Mouse (Mus musculus) liver, embryonic 16.5 days (tissue): Measurements from ENCODE around the gene Synpo2. TPM values are rescaled to one million over a fixed set of nuclear protein-coding genes. Genes with fewer than 3 reads are reported as not detected.

Source experiments
- ATAC-seq: fragments of 200-750 bp; cut with Nextera tagmentation; 2 replicates; pipeline ENCODE4 v1.8.0; 2017; ENCODE audit warnings: low read depth, mild to moderate bottlenecking, moderate number of reproducible peaks, moderate library complexity
- H3K27ac ChIP-seq: fragments of 300-500 bp; sonication (generic); 2 replicates; pipeline ENCODE4 v1.5.1; 2014; ENCODE audit warnings: mild to moderate bottlenecking, low read length
- H3K27me3 ChIP-seq: fragments of 300-500 bp; sonication (generic); 2 replicates; pipeline ENCODE4 v1.6.1; 2014; ENCODE audit warnings: low read depth, low read length, mixed read lengths; ENCODE audit not compliant: control insufficient read depth, insufficient read depth
- H3K36me3 ChIP-seq: fragments of 300-500 bp; sonication (generic); 2 replicates; pipeline ENCODE4 v1.6.1; 2014; ENCODE audit warnings: mild to moderate bottlenecking; ENCODE audit not compliant: control insufficient read depth, insufficient read depth
- H3K4me1 ChIP-seq: fragments of 300-500 bp; sonication (generic); 2 replicates; pipeline ENCODE4 v1.6.1; 2014; ENCODE audit warnings: low read depth, low read length, mixed read lengths; ENCODE audit not compliant: control insufficient read depth
- H3K4me2 ChIP-seq: fragments of 300-500 bp; sonication (generic); 2 replicates; pipeline ENCODE4 v1.6.1; 2014; ENCODE audit warnings: low read depth, low read length, mixed read lengths
- H3K4me3 ChIP-seq: fragments of 300-500 bp; sonication (generic); 2 replicates; pipeline ENCODE4 v1.5.1; 2014; ENCODE audit warnings: low read depth, mild to moderate bottlenecking, low read length
- H3K9ac ChIP-seq: fragments of 300-500 bp; sonication (generic); 2 replicates; pipeline ENCODE4 v1.6.1; 2014; ENCODE audit warnings: low read depth, low read length
- H3K9me3 ChIP-seq: fragments of 300-500 bp; sonication (generic); replicated peaks from 2 replicates; pipeline ENCODE4 v1.6.1; 2016; ENCODE audit warnings: low read length; ENCODE audit not compliant: control insufficient read depth
- WGBS: fragments of 180-500 bp; shearing (Covaris S2); extraction: QIAGEN DNeasy Blood & Tissue Kit; methylation state at CpG from one replicate; pipeline ENCODE4 v1.1.7; 2014; ENCODE audit not compliant: insufficient replicate concordance; 5-methylcytosine and 5-hydroxymethylcytosine counted together
- polyA plus RNA-seq: library from polyadenylated mRNA; unstranded; fragments of >200 nt; fragmentation: Nextera tagmentation; extraction: Ambion mirVana; gene quantifications from 2 replicates; pipeline ENCODE4 v1.2.1, GENCODE M21; 2015

Synpo2 gene
- polyA plus RNA-seq, 1 experiment from 2014 or later: 0.48 TPM

DNA sequence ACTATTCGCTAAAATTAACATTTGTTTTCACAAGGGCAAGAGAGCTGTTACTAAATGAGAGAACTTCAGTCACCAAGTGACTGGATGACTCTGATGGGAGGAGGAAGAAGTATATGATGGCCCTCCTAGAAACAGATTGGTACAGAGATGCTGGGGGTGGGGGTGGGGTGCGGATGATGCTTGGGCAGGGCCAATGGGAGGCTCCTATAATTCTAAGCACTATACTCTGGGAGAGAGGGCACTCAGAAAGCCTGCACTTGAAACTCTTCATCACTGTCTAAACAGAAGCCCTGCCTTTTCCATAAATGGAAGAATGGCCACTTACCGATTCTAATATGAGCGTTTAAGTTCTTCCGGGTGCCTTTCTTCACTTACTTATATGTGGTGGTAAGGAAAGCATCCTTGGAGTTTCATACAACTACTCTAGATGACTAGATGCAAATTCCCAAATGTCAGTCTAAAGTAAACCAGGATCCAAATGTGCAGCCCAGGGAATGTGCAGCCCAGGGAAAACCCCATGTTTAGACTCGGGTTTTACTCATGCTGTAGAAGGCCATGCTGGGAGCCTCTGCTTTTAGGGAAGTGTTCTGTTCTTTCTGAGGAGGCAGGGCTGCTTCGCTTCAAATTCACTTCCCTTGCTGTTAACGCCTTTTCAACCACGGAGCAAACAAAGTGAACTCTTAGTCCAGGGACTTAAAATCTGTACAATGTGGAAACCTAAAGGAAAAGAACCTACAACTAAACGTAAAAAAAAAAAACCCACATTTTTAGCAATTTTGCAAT, 86.4 kb downstream of the Synpo2 start:
- Histone ChIP-seq H3K36me3 (no peaks in the 10 kb centered on the region), H3K4me3 (no peak overlapping the region), H3K4me2 (no peak overlapping the region), H3K9me3 (no peaks in the 10 kb centered on the region), H3K4me1 (no peaks in the 10 kb centered on the region), H3K9ac (no peak overlapping the region), H3K27me3 (no peaks in the 10 kb centered on the region), H3K27ac (no peak overlapping the region)
- 51% methylated on average over 10 of the region's 10 CpGs for WGBS
- no peak for ATAC-seq

DNA sequence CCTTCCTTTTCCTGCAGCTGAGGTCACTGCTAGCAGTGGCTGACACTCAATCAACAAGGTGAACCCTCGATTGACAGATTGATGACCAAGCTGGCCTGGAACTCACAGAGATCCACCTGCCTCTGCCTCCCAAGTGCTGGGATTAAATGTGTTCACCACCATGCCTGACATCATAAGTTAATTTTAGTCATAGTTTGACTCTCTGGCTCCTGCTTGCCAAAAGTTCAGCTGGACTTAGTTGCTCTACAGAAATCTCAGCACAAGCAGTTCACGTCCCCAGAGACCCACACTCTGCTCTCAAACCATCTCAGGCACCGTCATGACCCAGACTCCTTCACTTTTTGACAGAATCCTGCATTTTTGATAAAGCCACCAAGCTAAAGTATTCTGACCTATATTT, 87.3 kb downstream of the Synpo2 start:
- Histone ChIP-seq H3K4me3 (no peak overlapping the region), H3K4me2 (no peak overlapping the region), H3K4me1 (no peaks in the 10 kb centered on the region), H3K27me3 (no peaks in the 10 kb centered on the region), H3K27ac (no peak overlapping the region), H3K36me3 (no peaks in the 10 kb centered on the region), H3K9me3 (no peaks in the 10 kb centered on the region), H3K9ac (no peak overlapping the region)
- no peak for ATAC-seq
- 48% methylated on average over 3 of the region's 3 CpGs for WGBS

DNA sequence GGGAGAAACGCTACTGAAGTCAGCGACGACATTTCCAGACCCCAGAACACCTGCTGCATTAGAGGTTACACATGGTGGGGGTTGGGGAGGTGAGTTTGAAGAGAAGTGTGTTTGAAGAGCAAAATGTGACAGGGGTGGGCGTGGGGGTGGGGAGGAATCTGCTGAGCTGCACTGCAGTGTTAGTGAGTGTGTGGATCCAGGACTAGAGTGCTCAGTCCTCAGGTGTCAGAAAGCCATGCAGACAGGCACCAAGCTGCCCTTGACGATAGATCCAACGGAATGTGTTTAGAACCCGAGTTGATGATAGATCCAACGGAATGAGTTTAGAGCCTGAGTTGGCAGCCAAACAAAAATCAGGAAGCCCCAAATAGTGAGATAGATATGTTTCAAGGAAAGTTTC, 89.4 kb downstream of the Synpo2 start:
- Histone ChIP-seq H3K27ac (no peak overlapping the region), H3K4me2 (no peak overlapping the region), H3K4me1 (no peaks in the 10 kb centered on the region), H3K9ac (no peak overlapping the region), H3K36me3 (no peaks in the 10 kb centered on the region), H3K4me3 (no peak overlapping the region), H3K9me3 (no peaks in the 10 kb centered on the region), H3K27me3 (no peaks in the 10 kb centered on the region)
- 72% methylated on average over 8 of the region's 8 CpGs for WGBS
- no peak for ATAC-seq

DNA sequence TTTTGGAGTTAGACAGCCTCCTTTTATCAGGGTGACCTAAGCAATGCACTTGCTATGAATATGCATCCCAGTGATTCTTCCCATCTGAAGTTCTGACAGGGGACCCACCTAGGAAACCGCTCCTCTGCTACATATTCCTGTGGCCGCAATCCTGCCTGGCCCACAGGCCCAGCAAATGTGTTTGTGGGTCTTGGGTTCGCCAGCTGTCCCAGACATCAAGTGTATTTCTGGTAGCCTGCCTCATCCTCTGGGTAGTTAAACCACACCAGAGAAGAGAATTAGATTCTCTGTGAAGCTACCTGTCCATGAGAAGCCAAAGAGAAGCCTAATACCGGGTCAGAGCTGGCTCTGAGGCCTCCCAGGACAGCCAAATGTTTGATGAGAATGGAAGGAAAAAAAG, 90.0 kb downstream of the Synpo2 start:
- H3K4me2 ChIP-seq: no peak overlapping the region
- no peaks in the 10 kb centered on the region for H3K9me3 ChIP-seq
- no peaks in the 10 kb centered on the region for H3K4me1 ChIP-seq
- H3K36me3 ChIP-seq: no peaks in the 10 kb centered on the region
- no peak for ATAC-seq
- H3K9ac ChIP-seq: no peak overlapping the region
- H3K27me3 ChIP-seq: no peaks in the 10 kb centered on the region
- WGBS: 55% methylated on average over 4 of the region's 4 CpGs
- H3K27ac ChIP-seq: no peak overlapping the region
- H3K4me3 ChIP-seq: no peak overlapping the region

DNA sequence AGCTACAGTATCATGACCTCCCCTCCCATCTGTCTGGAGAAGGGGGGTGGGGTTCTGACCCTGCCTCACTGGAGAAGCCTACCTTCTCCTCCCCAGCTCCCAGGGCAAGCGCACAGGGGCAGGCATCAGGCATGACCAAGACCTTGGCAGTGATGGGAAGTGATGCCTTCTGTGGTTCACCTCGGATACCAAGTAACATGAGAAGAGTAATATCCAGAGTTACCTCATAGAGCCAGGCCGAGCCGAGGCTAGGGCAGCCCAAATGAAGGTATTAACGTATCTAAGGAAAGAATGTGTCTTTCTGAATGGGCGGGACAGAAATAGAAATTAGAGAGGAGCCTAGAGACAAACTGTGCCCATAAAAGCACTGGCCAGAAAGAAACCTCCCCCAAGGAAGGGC, 92.5 kb downstream of the Synpo2 start:
- H3K27me3 ChIP-seq: no peaks in the 10 kb centered on the region
- no peak overlapping the region for H3K4me2 ChIP-seq
- no peak overlapping the region for H3K27ac ChIP-seq
- no peak for ATAC-seq
- WGBS: 67% methylated on average over 6 of the region's 6 CpGs
- no peak overlapping the region for H3K9ac ChIP-seq
- no peaks in the 10 kb centered on the region for H3K9me3 ChIP-seq
- H3K36me3 ChIP-seq: no peaks in the 10 kb centered on the region
- no peak overlapping the region for H3K4me3 ChIP-seq
- no peaks in the 10 kb centered on the region for H3K4me1 ChIP-seq

DNA sequence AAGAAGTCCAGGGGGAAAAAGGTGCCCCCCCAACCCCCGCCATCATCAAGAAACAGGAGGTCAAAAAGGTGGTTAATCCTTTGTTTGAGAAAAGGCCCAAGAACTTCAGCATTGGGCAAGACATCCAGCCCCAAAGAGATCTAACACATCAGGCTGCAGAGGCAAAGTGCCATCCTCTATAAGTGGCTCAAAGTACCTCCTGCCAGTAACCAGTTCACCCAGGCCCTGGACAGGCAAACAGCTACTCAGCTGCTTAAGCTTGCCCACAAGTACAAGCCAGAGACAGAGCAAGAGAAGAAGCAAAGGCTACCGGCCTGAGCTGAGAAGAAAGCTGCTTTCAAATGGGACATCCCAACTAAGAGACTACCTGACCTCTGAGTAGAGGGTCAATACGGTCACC, 93.7 kb downstream of the Synpo2 start:
- H3K4me3 ChIP-seq: no peak overlapping the region
- H3K36me3 ChIP-seq: no peaks in the 10 kb centered on the region
- 67% methylated on average over 3 of the region's 3 CpGs for WGBS
- no peaks in the 10 kb centered on the region for H3K9me3 ChIP-seq
- no peaks in the 10 kb centered on the region for H3K27me3 ChIP-seq
- H3K4me1 ChIP-seq: no peaks in the 10 kb centered on the region
- no peak for ATAC-seq
- no peak overlapping the region for H3K27ac ChIP-seq
- H3K4me2 ChIP-seq: no peak overlapping the region
- H3K9ac ChIP-seq: no peak overlapping the region

DNA sequence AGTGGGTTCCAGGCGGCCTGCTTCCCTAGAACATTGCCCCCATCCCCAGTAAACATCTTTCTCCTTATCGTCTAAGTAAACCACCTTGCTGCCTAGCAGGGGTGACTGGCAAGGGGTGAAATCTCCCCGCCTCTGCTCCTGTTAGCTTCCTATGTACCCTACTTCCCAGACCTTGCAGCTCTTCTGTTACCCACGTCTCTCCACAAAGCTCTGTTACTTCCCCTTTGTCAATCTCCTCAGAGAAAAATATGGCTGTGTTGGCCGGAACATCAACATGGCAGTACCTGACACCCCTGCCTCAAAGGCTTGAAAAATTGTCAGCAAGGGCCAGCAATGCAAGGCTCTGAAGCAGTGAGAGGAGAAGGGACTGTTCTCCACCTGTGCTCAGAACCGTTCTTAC, 94.9 kb downstream of the Synpo2 start:
- WGBS: 27% methylated on average over 6 of the region's 6 CpGs

DNA sequence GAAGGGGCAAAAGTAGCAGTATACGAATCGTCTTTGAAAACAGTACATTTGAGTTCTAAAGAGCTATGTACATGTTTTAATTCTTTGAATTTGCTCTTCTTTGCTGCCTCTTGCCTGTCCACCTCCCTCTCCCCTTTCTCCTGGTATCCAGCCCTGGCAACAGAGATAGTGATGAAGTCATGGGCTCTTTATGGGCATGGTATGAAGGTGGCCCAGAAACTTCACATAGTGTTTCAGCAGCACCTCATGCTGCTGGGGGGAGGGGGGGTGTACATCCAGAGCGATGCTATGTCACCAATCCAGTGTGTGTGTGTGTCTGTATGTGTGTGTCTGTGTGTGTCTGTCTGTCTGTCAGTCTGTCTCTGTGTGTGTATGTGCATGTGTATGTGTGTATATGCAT, 95.8 kb downstream of the Synpo2 start:
- no peak overlapping the region for H3K4me3 ChIP-seq
- no peak overlapping the region for H3K9ac ChIP-seq
- H3K27me3 ChIP-seq: no peaks in the 10 kb centered on the region
- H3K36me3 ChIP-seq: no peaks in the 10 kb centered on the region
- no peak overlapping the region for H3K27ac ChIP-seq
- H3K9me3 ChIP-seq: no peaks in the 10 kb centered on the region
- no peak overlapping the region for H3K4me2 ChIP-seq
- 89% methylated on average over 3 of the region's 3 CpGs for WGBS
- 0 out of 2 replicates have a peak, but pooled peaks have one; percentile 9 for ATAC-seq
- no peaks in the 10 kb centered on the region for H3K4me1 ChIP-seq

More for the DNA sequence above, 94.9 kb downstream of the Synpo2 start:
- Histone ChIP-seq H3K27ac (no peak overlapping the region), H3K9ac (no peak overlapping the region), H3K36me3 (no peaks in the 10 kb centered on the region), H3K4me2 (no peak overlapping the region), H3K4me1 (no peaks in the 10 kb centered on the region), H3K27me3 (no peaks in the 10 kb centered on the region), H3K9me3 (no peaks in the 10 kb centered on the region), H3K4me3 (no peak overlapping the region)
- ATAC-seq: no peak

DNA sequence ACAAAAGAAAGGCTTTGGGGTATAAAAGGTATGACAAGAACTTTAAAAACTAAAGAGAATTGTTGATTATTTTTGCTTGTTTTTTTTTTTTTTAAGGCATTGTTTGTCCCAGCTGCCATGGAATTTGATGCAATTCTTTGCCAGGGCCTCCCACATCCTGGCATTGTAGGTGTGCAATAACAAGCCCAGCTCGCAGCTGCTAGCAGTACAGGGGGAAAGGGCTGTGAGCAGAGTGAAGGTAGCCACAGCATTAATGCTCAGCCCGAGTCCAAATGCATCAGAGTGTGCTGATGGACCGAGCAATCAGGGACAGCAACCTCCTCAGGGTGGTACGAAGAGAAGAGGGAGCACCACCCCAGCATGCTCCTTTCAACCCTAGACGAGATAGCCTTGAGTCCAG, 96.3 kb downstream of the Synpo2 start:
- Histone ChIP-seq H3K9me3 (no peaks in the 10 kb centered on the region), H3K4me2 (no peak overlapping the region), H3K27me3 (no peaks in the 10 kb centered on the region), H3K36me3 (no peaks in the 10 kb centered on the region), H3K4me1 (no peaks in the 10 kb centered on the region), H3K4me3 (no peak overlapping the region), H3K27ac (no peak overlapping the region), H3K9ac (no peak overlapping the region)
- WGBS: 60% methylated on average over 5 of the region's 5 CpGs
- no peak for ATAC-seq
